Mouse (Mus musculus) testis, adult 2 months (tissue): ENCODE measurements around the gene Alox12.

Experiments
- CTCF ChIP-seq: fragments of 200-500 bp; IDR thresholded peaks from 2 replicates; pipeline ENCODE4 v1.5.1; 2012; ENCODE audit warnings: low read depth, mild to moderate bottlenecking, inconsistent platforms, low read length, moderate library complexity; ENCODE audit not compliant: control insufficient read depth, insufficient read depth, insufficient replicate concordance
- POLR2A ChIP-seq: fragments of 200-500 bp; IDR thresholded peaks from 2 replicates; pipeline ENCODE4 v1.6.1; 2012; ENCODE audit warnings: low read depth, mild to moderate bottlenecking, inconsistent platforms, low read length, moderate library complexity; ENCODE audit not compliant: control insufficient read depth

DNA sequence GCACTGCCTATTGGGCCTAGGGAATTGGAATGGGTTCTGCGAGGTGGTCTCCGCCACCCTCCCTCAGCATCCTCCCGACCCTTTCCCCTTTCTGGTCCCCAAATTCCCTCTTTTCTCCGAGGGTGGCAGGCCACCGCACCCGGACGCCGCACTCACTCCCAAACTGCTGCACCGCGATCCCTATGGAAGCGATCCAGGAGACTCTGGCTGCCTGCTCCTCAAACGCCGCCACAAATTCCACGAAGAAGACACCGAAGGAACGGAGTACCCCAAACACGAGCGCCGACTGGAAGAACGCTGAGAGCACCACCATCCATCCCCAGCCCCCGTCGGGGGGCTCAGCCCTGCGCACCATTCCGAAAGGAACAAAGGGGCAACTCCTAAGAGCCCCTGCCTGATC lies 34.8 kb downstream of the Alox12 start:
- no peak for TF ChIP-seq POLR2A
- TF ChIP-seq CTCF = no peak
